Mouse (Mus musculus) heart, adult 2 months (tissue): ENCODE data around the gene Bcas3.

Experiments
- CTCF ChIP-seq: fragments of 200-600 bp; IDR thresholded peaks from 2 replicates; pipeline ENCODE4 v1.8.1; 2022; ENCODE audit warnings: antibody characterized with exemption, mild to moderate bottlenecking, moderate library complexity
- EP300 ChIP-seq: fragments of 200-500 bp; IDR thresholded peaks from 2 replicates; pipeline ENCODE4 v1.6.1; 2011; ENCODE audit warnings: low read depth, low read length, control low read depth; ENCODE audit not compliant: insufficient read depth

DNA sequence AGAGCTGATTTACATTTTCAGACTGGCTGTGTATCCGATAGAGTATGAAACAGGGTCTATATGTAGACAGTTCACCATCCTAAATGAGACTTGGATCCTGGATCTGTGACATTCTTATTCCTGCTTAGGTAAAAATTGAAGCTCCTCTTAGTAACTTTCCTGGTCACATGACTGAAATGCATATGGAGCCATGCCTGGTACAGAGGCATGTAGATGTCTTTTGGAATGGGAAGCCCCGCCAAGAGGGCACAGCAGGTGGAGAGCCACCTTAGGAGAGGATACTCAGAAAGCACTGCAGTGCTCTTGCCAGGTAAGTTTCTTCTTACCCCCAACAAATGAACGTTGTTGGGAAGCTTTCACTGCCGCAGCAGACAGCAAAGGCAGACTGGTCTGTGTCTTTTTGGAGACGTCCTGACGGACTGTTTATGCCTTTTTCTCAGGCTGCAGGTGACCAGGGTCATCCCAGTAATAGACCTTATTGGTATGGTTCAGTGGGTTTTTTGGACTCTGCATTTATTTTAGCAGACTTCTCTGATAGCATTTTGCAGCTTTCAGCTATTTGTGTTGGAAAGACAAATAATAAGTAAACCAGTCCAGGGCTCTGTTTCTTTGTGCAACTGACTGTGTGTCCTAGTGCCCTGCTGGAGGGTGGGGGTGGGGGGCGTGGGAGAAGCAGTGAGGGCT is 292.3 kb downstream of the Bcas3 start:
- no peak for TF ChIP-seq CTCF
- no peak for TF ChIP-seq EP300
